Mouse (Mus musculus) liver, embryonic 11.5 days (tissue): ENCODE results near the gene Olfml2b. TPM values are rescaled to one million over a fixed set of nuclear protein-coding genes. Genes with fewer than 3 reads are reported as not detected.

ENCODE experiments used
- ATAC-seq: fragments of 200-750 bp; cut with Nextera tagmentation; replicated peaks from 2 replicates; pipeline ENCODE4 v1.8.0; 2017; ENCODE audit warnings: moderate number of reproducible peaks, mild to moderate bottlenecking, moderate TSS enrichment, moderate library complexity; ENCODE audit not compliant: low FRiP score
- DNase-seq: peaks from one replicate; pipeline ENCODE4 v3.0.0-alpha.2; 2017; ENCODE audit warnings: low spot score
- H3K27ac ChIP-seq: fragments of 300-500 bp; sonication (generic); 2 replicates; pipeline ENCODE4 v1.5.1; 2014; ENCODE audit warnings: mild to moderate bottlenecking, low read depth, low read length, control low read depth
- H3K27me3 ChIP-seq: fragments of 300-500 bp; sonication (generic); replicated peaks from 2 replicates; pipeline ENCODE4 v1.6.1; 2014; ENCODE audit warnings: low read length, mixed read lengths; ENCODE audit not compliant: control insufficient read depth, insufficient read depth
- H3K36me3 ChIP-seq: fragments of 300-500 bp; sonication (generic); 2 replicates; pipeline ENCODE4 v1.6.1; 2014; ENCODE audit warnings: mild to moderate bottlenecking, low read length, moderate library complexity, mixed read lengths; ENCODE audit not compliant: control insufficient read depth, insufficient read depth
- H3K4me1 ChIP-seq: fragments of 300-500 bp; sonication (generic); replicated peaks from 2 replicates; pipeline ENCODE4 v1.6.1; 2014; ENCODE audit warnings: low read length, mixed read lengths; ENCODE audit not compliant: control insufficient read depth, insufficient read depth
- H3K4me2 ChIP-seq: fragments of 300-500 bp; sonication (generic); 2 replicates; pipeline ENCODE4 v1.6.1; 2014; ENCODE audit warnings: mild to moderate bottlenecking, control low read depth, moderate library complexity
- H3K4me3 ChIP-seq: fragments of 300-500 bp; sonication (generic); 2 replicates; pipeline ENCODE4 v1.5.1; 2014; ENCODE audit warnings: low read depth, low read length, control low read depth
- H3K9ac ChIP-seq: fragments of 300-500 bp; sonication (generic); 2 replicates; pipeline ENCODE4 v1.6.1; 2014; ENCODE audit warnings: low read depth, low read length, control low read depth
- H3K9me3 ChIP-seq: fragments of 300-500 bp; sonication (generic); 2 replicates; pipeline ENCODE4 v1.6.1; 2016; ENCODE audit warnings: low read length, inconsistent platforms, mixed read lengths; ENCODE audit not compliant: control insufficient read depth
- WGBS: fragments of 180-500 bp; shearing (Covaris S2); extraction: QIAGEN DNeasy Blood & Tissue Kit; methylation state at CpG from one replicate; pipeline ENCODE4 v1.1.7; 2014; 5-methylcytosine and 5-hydroxymethylcytosine counted together
- polyA plus RNA-seq: library from polyadenylated mRNA; unstranded; fragments of >200 nt; fragmentation: Nextera tagmentation; extraction: Ambion mirVana; gene quantifications from 2 replicates; pipeline ENCODE4 v1.2.1, GENCODE M21; 2014

Olfml2b gene
- polyA plus RNA-seq: 5.5 and 5.7 TPM in 2 replicates

DNA sequence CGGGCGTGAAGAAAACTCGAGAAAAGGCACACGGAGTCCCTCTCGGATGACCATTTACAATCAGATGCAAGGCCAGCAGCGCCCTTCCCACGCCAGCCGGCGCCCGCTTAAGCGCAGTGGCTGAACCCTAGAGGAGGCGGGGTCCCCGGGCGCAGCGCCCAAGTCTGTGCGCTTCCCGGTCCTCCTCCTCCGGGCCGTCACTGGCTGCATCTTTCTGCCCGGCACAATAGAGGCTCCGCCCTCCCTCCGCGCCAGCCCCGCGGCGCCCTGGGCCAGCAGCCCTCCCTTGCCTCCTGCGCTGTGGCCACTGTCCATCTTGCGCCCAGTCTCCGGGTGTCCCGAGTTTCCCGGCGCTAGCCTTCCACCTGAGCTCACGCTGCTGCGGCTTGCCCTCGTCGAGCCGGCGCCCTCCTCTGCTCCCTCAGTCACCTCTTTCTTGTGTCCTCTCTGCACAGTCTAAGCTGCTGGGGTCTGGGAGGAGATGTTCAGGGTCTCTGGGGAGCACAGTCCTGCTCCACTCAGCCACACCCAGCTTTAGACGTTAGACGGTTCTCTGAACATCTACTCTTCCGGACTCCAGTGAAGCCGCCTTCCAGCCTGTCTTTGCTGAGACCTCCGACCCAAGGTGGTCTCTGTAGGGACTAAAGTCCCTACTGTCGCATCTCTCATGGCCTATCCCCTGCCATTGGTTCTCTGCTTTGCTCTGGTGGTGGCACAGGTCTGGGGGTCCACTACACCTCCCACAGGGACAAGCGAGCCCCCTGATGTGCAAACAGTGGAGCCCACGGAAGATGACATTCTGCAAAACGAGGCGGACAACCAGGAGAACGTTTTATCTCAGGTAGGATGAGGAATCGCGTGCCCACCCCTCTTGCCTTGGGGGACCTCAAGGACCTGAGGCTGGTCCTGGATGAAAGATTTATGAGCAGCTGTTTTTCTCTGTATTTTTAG lies at the start of gene Olfml2b:
TSS of gene Olfml2b (plus strand) at position 278 of the 951 bp plus-strand sequence.
- Histone ChIP-seq H3K4me2 (peak within 1 kb of the TSS; percentile 70), H3K9me3 (no peaks in the 10 kb centered on the region), H3K27ac (no peak within 1 kb of the TSS), H3K36me3 (no peaks in the 10 kb centered on the region), H3K9ac (peak within 1 kb of the TSS; percentile 18; the same call in 1 of the 2 replicates), H3K4me3 (peak within 1 kb of the TSS; percentile 52), H3K4me1 (peaks cover 3% of the 10 kb centered on the region), H3K27me3 (peaks cover 19% of the 10 kb centered on the region)
- ATAC-seq (peak; percentile 92), DNase-seq (peak; percentile 67)
- WGBS: 14% methylated on average over 50 of the region's 51 CpGs

DNA sequence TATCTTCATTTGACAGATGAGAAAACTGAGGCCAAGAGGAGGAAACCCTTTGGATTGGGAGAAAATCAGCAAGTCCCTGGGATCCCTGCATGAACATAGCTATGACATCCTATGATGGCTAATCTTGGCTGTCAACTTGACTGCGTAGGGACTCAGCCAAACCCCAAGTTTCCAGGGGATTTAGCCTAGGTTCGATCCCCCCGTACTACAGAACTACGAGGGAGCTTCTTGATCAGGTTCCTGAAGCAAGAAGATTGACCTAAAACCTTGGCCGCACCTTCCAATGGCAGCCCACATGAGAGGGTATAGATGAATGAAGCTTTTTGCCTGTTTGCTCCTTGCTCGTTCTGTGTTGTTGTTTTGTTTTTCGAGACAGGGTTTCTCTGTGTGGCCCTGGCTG lies 49.8 kb upstream of the Olfml2b start:
- DNase-seq: no peak
- Histone ChIP-seq H3K4me3 (no peak overlapping the region), H3K36me3 (no peaks in the 10 kb centered on the region), H3K4me2 (no peak overlapping the region), H3K4me1 (no peaks in the 10 kb centered on the region), H3K27ac (no peak overlapping the region), H3K9ac (no peak overlapping the region), H3K9me3 (no peaks in the 10 kb centered on the region), H3K27me3 (no peaks in the 10 kb centered on the region)
- ATAC-seq: no peak
- 89% methylated on average over 7 of the region's 7 CpGs for WGBS

DNA sequence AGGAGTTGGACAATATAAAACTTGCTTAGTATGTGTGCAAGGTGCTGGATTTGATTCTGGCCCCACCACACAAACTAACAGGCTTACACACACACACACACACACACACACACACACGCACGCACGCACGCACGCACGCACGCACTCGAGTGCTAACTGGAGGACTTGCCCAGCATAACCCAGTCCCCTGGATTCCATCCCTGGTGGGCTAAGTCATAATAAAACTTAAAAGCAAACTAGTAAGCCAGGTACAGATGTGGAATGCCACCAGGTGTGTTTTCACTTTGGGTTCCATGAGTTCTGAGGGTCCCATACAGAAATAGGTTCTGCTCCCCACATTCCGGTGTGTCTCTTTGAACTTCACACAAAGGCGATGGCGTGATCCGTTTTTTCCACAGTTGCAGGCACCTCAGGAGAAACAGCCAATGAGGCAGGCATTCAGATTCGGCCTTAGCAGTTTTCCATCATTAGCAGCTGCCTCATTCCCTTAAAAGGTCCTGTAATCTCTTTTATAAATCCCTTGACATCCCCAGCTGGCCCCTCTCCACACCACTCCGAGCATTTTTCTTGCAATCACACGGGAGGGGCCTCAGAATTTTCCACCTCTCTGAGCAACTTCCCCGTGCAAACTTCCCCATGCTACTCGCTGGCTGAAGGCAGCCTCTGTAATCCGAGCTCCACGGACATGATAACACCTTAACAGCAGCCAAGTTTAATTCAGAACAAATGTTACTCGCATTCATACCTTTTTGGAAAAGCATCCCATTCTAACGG lies 38.9 kb upstream of the Olfml2b start:
- Histone ChIP-seq H3K9ac (no peak overlapping the region), H3K4me3 (no peak overlapping the region), H3K9me3 (no peaks in the 10 kb centered on the region), H3K36me3 (no peaks in the 10 kb centered on the region), H3K4me1 (peaks cover 5% of the 10 kb centered on the region), H3K27me3 (no peaks in the 10 kb centered on the region), H3K27ac (no peak overlapping the region), H3K4me2 (no peak overlapping the region)
- ATAC-seq (no peak), DNase-seq (peak; percentile 30)
- WGBS: 58% methylated on average over 21 of the region's 21 CpGs

DNA sequence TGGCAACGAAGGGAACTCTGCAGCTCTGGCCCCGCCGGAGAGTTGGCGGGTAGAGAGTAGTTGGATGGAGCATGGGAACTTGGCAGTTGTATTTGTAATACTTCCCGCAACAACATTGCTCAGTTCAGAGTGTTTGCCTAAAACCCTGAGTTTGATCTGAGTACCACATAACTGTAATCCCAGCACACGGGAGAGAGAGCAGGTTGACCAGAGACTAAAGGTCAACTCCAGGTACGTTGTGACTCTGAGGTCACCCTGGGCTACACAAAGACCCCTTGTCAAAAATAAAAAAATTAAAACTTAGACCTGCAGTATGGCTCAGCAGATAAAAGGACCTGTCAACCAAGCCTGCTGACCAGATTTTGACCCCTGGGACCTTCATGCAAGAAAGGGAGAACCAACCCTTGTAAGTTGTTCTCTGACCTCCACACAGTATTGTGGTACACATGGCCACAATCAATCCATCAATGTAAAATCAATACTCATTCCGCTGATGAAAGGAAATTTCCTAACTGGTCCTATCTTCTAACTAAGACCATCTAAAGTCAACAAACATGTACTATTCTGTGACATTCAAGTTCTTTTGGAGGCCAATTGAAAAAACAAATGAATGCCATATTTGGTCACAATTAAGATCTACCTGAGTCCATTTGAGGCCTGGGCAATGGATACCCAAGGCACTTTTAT lies 37.0 kb upstream of the Olfml2b start:
- H3K4me1 ChIP-seq: peaks cover 13% of the 10 kb centered on the region
- no peak overlapping the region for H3K4me3 ChIP-seq
- H3K36me3 ChIP-seq: no peaks in the 10 kb centered on the region
- no peaks in the 10 kb centered on the region for H3K27me3 ChIP-seq
- H3K4me2 ChIP-seq: no peak overlapping the region
- ATAC-seq (no peak), DNase-seq (peak; percentile 20)
- H3K9me3 ChIP-seq: no peaks in the 10 kb centered on the region
- no peak overlapping the region for H3K9ac ChIP-seq
- 86% methylated on average over 8 of the region's 8 CpGs for WGBS
- H3K27ac ChIP-seq: no peak overlapping the region

DNA sequence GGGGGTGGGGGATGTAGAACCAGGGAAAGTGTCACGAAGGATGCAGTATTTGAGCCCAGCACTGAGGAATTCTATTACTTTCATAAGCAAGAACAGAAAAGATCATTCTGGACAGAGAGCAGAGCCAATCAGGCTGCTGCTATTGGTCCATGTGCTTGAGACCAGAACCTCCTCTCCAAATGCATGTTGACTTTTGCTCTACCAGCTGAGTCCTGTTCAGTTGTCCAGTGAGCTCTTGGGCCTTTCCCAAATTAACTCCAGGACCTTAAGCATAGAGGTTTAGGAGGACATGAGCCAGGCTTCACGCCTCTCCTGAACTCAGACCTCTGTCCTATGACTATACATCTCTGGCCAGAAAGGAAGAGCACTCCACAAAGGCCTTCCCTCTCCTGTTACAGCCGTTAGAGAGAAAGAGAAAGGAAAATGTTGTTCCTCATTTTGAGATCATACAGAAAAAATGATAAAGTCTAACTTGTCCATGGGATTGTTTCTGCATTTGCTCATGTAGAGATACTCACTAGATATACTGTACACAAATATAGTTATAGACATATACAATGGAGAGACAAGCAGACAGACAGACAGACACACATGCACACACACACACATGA lies 35.8 kb upstream of the Olfml2b start:
- Histone ChIP-seq H3K4me2 (no peak overlapping the region), H3K36me3 (no peaks in the 10 kb centered on the region), H3K4me3 (no peak overlapping the region), H3K27me3 (no peaks in the 10 kb centered on the region), H3K27ac (0 out of 2 replicates have a peak overlapping the region, but pooled peaks have one; percentile 19), H3K4me1 (peaks cover 13% of the 10 kb centered on the region), H3K9me3 (no peaks in the 10 kb centered on the region), H3K9ac (no peak overlapping the region)
- DNase-seq (no peak), ATAC-seq (no peak)
- WGBS: 78% methylated on average over 3 of the region's 3 CpGs

DNA sequence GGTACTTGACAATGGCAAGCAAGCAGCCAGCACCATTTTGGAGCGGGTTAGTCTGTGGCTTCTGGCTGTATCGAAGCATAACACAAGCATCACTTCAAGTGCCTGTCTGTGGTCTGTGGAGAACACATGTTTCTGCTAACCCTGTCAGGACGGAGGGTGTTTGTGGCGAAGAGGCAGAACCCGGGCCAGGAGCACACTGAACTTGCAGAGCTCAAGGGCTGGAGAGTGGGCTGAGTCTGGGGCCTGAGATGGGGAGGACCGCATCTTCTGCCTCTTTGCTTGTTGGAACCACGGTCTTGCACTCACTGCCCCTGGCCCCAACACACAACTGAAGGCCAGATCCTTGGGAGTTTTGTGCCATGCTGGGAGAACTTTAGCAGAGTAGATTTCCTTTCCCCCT lies 34.5 kb upstream of the Olfml2b start:
- Histone ChIP-seq H3K9ac (peak overlapping the region; percentile 53; the same call in 1 of the 2 replicates), H3K27ac (peak overlapping the region; percentile 85), H3K4me1 (peaks cover 13% of the 10 kb centered on the region), H3K36me3 (no peaks in the 10 kb centered on the region), H3K9me3 (no peaks in the 10 kb centered on the region), H3K27me3 (no peaks in the 10 kb centered on the region), H3K4me2 (no peak overlapping the region; the same call in 1 of the 2 replicates), H3K4me3 (no peak overlapping the region)
- WGBS: 52% methylated on average over 7 of the region's 7 CpGs
- ATAC-seq: peak; percentile 62
- peak; percentile 30 for DNase-seq

DNA sequence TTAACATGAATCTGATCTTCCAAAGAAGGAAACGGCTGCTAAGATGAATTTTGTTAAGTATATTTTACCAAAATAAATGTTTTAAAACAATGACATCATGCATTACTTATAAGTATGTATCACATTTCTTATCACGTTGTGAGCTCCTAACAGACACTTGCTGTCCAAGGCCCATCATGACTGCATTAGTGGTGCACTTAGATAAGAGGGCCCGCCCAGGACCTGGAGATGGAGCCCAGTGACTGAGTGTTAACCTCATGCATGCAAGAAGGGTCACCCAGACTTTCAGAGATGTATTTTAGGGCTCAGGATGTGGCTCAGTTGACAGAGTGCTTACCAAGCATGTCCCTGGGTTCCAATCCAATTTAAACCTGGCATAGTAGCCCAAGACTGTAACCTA lies 34.0 kb upstream of the Olfml2b start:
- WGBS: 47% methylated on average over 3 of the region's 3 CpGs
- Histone ChIP-seq H3K9ac (no peak overlapping the region), H3K9me3 (no peaks in the 10 kb centered on the region), H3K4me3 (no peak overlapping the region), H3K4me2 (peak overlapping the region; percentile 19; the same call in 1 of the 2 replicates), H3K4me1 (peaks cover 13% of the 10 kb centered on the region), H3K27me3 (no peaks in the 10 kb centered on the region), H3K36me3 (no peaks in the 10 kb centered on the region), H3K27ac (peak overlapping the region; percentile 85)
- ATAC-seq (peak; percentile 98), DNase-seq (peak; percentile 40)

DNA sequence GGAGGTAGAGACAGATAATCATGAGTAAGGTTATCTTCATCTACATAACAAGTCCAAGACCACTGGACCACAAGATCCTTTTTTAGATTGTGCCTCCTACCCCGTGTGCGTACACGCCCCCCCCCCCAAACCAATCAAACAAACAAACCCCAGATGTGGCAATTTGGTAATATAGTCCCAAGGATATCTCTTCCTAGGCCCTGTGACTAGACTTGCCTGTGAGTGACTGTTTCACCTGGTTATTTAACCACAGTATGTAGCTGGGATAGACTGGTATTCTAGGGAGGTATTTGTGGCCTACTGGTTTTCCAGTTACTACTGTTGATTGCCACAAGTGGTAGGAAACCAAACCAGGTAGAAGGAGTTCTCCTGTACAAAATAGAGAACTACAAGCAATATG lies 33.6 kb upstream of the Olfml2b start:
- ATAC-seq (peak; percentile 52), DNase-seq (peak; percentile 27)
- Histone ChIP-seq H3K27me3 (no peaks in the 10 kb centered on the region), H3K4me2 (peak overlapping the region; percentile 19; the same call in 1 of the 2 replicates), H3K27ac (peak overlapping the region; percentile 57; the same call in 1 of the 2 replicates), H3K4me1 (peaks cover 13% of the 10 kb centered on the region), H3K4me3 (no peak overlapping the region), H3K9me3 (no peaks in the 10 kb centered on the region), H3K9ac (no peak overlapping the region), H3K36me3 (no peaks in the 10 kb centered on the region)
- 58% methylated on average over 3 of the region's 3 CpGs for WGBS
